In the genomic region with DNA sequence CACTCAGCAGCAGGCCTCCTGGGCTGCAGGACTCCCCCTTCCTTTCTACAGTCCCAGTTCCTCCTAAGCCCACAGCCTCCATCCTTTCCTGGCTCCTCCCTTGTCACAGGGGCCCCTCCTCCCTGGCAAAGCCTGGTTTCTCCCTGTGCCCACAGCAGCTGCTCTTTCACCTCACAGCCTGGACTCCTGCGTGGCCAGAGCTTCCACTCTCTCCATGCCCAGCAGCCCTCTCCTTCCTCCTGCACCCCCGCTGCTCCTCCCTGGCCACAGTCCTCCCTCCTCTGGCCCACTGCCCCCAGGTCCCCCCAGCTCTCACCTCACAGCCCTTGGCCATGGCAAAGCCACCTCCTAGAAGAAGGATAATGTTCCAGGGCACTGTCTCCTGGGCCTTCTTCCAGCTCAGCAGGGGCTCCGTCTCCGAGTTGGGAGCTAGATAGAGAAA, we compare ENCODE assay signal across 10 mouse cellular contexts. TPM values are rescaled to one million over a fixed set of nuclear protein-coding genes. Genes with fewer than 3 reads are reported as not detected.
A peak's percentile ranks its signal among the peaks of the same experiment; 100 is the strongest.
DNase-seq lines count a peak whose midpoint lies in the region; ATAC-seq lines count a peak whose summit lies in the region.
"Had no signal": no experiment of that assay in that cellular context is flagged by ENCODE, and none has a peak within 500 bp of the region (broad histone marks: within the 10 kb centered on the region; RNA-seq: fewer than 3 reads in every experiment).

No protein-coding gene starts in this region.

- H3K36me3 ChIP-seq in forebrain, embryonic 13.5 days (ENCODE audit: poor library complexity, severe bottlenecking) = no peaks in the 10 kb centered on the region

- H3K27ac ChIP-seq in forebrain, embryonic 13.5 days = peak overlapping the region; percentile 85

- peak overlapping the region; percentile 22; the same call in 1 of the 2 replicates for H3K9ac ChIP-seq in forebrain, embryonic 13.5 days

- peaks cover 49% of the 10 kb centered on the region for H3K4me1 ChIP-seq in forebrain, embryonic 13.5 days

- DNase-seq in right cerebral cortex, postnatal 10 days (ENCODE audit: low spot score in 2 of 2) = peak; percentile 75 to 79
- DNase-seq in right cerebral cortex, adult 2 months (ENCODE audit: low spot score in 2 of 2) = no peak
- DNase-seq in left cerebral cortex, postnatal 10 days (ENCODE audit: extremely low spot score in 1 of 2, low spot score in 2 of 2) = peak; percentile 51 to 58
- DNase-seq in B cell, adult 2 months = no peak
- DNase-seq in urinary bladder, postnatal 14 days (ENCODE audit: low spot score) = no peak
- no peak for DNase-seq in adrenal gland, postnatal 10 days
- DNase-seq: heart, postnatal 4 days had no signal

- WGBS in forebrain, embryonic 13.5 days = 54% methylated on average over 4 of the region's 4 CpGs

- intact Hi-C loops in left cerebral cortex, postnatal 10 days (cut with DNase I) = no loop called here

- peak overlapping the region; percentile 1; the same call in 1 of the 2 replicates for H3K4me2 ChIP-seq in forebrain, embryonic 13.5 days

- no peak overlapping the region for H3K4me3 ChIP-seq in forebrain, embryonic 13.5 days

- H3K27me3 ChIP-seq in forebrain, embryonic 13.5 days = no peaks in the 10 kb centered on the region

- peak; percentile 43; the same call in 1 of the 2 replicates for ATAC-seq in forebrain, embryonic 13.5 days
- ATAC-seq in erythroblast, adult 5-6 weeks (replicated peaks; ENCODE audit: low FRiP score, poor library complexity, severe bottlenecking) = no peak

- H3K9me3 ChIP-seq in forebrain, embryonic 13.5 days (replicated peaks) = no peaks in the 10 kb centered on the region

RNA-seq across cellular contexts. Expression of gene Ocstamp, which starts 19.5 kb away (rescaled TPM):
- polyA plus RNA-seq in forebrain, embryonic 13.5 days (2015; fragmentation: Nextera tagmentation; extraction: Ambion mirVana) = not detected in 2 replicates
- not detected for total RNA-seq in left cerebral cortex, postnatal 10 days (2021)
- total RNA-seq in erythroblast, adult 5-6 weeks (2015; ENCODE audit: low replicate concordance) = not detected in 2 replicates
- 0.42 TPM in 1 of 2 replicates, not detected in the other for total RNA-seq in erythroblast, adult 5-6 weeks (2017; ENCODE audit: low replicate concordance)
- under 1 TPM; 0.30 to 0.51 TPM for total RNA-seq in adrenal gland, postnatal 10 days (2021)
- total RNA-seq: heart, postnatal 4 days; left cerebral cortex, postnatal 14 days had no signal

RNA-seq across cellular contexts. Expression of gene Zfp334, which starts 31.6 kb away (rescaled TPM):
- polyA plus RNA-seq in forebrain, embryonic 13.5 days (2015; fragmentation: Nextera tagmentation; extraction: Ambion mirVana) = 13.6 and 15.5 TPM in 2 replicates
- total RNA-seq in left cerebral cortex, postnatal 10 days (2021) = 10 to 100 TPM; 11.9 to 13.2 TPM
- total RNA-seq in erythroblast, adult 5-6 weeks (2015; ENCODE audit: low replicate concordance) = not detected in 2 replicates
- not detected in 2 replicates for total RNA-seq in erythroblast, adult 5-6 weeks (2017; ENCODE audit: low replicate concordance)
- total RNA-seq in adrenal gland, postnatal 10 days (2021) = 1 to 10 TPM; 5.1 to 6.0 TPM

RNA-seq across cellular contexts. Expression of gene Zfp663, which starts 51.2 kb away (rescaled TPM):
- 5.7 and 6.1 TPM in 2 replicates for polyA plus RNA-seq in forebrain, embryonic 13.5 days (2015; fragmentation: Nextera tagmentation; extraction: Ambion mirVana)
- under 1 TPM; 0.59 to 0.79 TPM for total RNA-seq in left cerebral cortex, postnatal 10 days (2021)
- not detected in 2 replicates for total RNA-seq in erythroblast, adult 5-6 weeks (2015; ENCODE audit: low replicate concordance)
- total RNA-seq in erythroblast, adult 5-6 weeks (2017; ENCODE audit: low replicate concordance) = not detected in 2 replicates
- not detected for total RNA-seq in adrenal gland, postnatal 10 days (2021)
- total RNA-seq: heart, postnatal 4 days had no signal

RNA-seq across cellular contexts. Expression of gene Slc13a3, which starts 53.3 kb away (rescaled TPM):
- polyA plus RNA-seq in forebrain, embryonic 13.5 days (2015; fragmentation: Nextera tagmentation; extraction: Ambion mirVana) = 2.8 and 3.1 TPM in 2 replicates
- 10 to 100 TPM; 18.7 to 19.9 TPM for total RNA-seq in left cerebral cortex, postnatal 10 days (2021)
- not detected in 2 replicates for total RNA-seq in erythroblast, adult 5-6 weeks (2015; ENCODE audit: low replicate concordance)
- not detected in 2 replicates for total RNA-seq in erythroblast, adult 5-6 weeks (2017; ENCODE audit: low replicate concordance)
- 10 to 100 TPM; 17.4 to 38.9 TPM for total RNA-seq in adrenal gland, postnatal 10 days (2021)

Comparison
In these comparisons a context has a peak if more than half of its experiments do, and no peak if none do; other contexts are left out.
1. DNase-seq: peak in right cerebral cortex, postnatal 10 days (2 of 2) and left cerebral cortex, postnatal 10 days (2 of 2); none in right cerebral cortex, adult 2 months (0 of 2), B cell, adult 2 months (0 of 2), urinary bladder, postnatal 14 days (single experiment) and adrenal gland, postnatal 10 days (single experiment).
2. RNA of gene Zfp334, which starts 31.6 kb away (total RNA-seq): 11.9 to 13.2 TPM in left cerebral cortex, postnatal 10 days and 5.1 to 6.0 TPM in adrenal gland, postnatal 10 days; not detected in erythroblast, adult 5-6 weeks; every median in the first group is over 4 times any median in the second.